Mouse (Mus musculus): Measurements from ENCODE around the gene Mei1.

DNA sequence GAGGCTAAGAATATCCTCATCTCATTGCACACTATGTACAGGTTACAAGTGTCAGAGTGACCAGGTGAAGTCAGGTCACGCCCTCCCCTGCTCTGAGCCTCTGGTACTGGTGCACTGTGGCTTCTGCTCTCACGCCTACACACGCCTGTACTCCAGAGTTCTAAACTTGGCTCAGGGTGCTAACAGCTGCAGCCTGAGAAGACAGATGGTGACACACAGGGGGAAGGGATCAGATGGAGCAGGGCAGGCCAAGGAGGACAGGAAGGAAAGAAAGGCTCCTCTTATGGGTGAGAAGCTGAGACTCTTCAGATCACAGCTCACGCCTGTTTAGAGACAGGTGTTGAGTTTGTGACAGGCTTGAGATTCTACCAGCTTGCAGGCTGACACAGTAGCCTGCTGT is 65.6 kb downstream of the Mei1 start:
- no peak for TF ChIP-seq CTCF (IDR thresholded peaks at IDR 0.05; ENCODE audit: control insufficient read depth, insufficient read depth, low read length)
- TF ChIP-seq POLR2A (IDR thresholded peaks at IDR 0.05; ENCODE audit: borderline replicate concordance, control insufficient read depth, low read depth, low read length), result no peak

All from bone marrow, adult 2 months (tissue).